Mouse (Mus musculus) left cerebral cortex, postnatal 14 days (tissue): ENCODE results near the gene Meox2. TPM values are rescaled to one million over a fixed set of nuclear protein-coding genes. Genes with fewer than 3 reads are reported as not detected.
A peak's percentile ranks its signal among the peaks of the same experiment; 100 is the strongest.
"Not testable (repeated sequence)": the region's sequence is repeated elsewhere in the genome, so short reads cannot be mapped to it uniquely, and the experiment has no call there.

Source experiments
- DNase-seq, 2 experiments: peaks; one replicate each; pipeline ENCODE4 v3.0.0; 2021 to 2022; ENCODE audit warnings: low spot score in 2 of 2, mixed read lengths in 1 of 2
- intact Hi-C: fragments of 180-260 bp; cut with DNase I; formaldehyde crosslinking; loops from one replicate; pipeline ENCODE4 v1.15.1; 2025
- long read RNA-seq, 2 experiments: library from polyadenylated mRNA; stranded (forward); transcript quantifications; one replicate each; pipeline ENCODE4 v2.0.0; 2021
- total RNA-seq, 2 experiments: library from RNA; stranded (reverse); gene quantifications; 2 replicates each; pipeline ENCODE4 v1.2.3; 2021

Gene Meox2
- total RNA-seq: under 1 TPM in 1 of 2 experiments, not detected in 1; 0.13 TPM
- long read RNA-seq, experiment 1: 0 reads
- long read RNA-seq, experiment 2, partial matches to known transcripts: 0 of 1 reads
- long read RNA-seq, experiment 2, other reads (novel, unspliced or antisense): 0 of 1 reads

- no peak for DNase-seq
- intact Hi-C loops: no loop called here
Observed at GRCm38 (mm10) chr12:37108390-37108738, at the start of gene Meox2. TSS of gene Meox2 (plus strand) at chr12:37108540.

DNA sequence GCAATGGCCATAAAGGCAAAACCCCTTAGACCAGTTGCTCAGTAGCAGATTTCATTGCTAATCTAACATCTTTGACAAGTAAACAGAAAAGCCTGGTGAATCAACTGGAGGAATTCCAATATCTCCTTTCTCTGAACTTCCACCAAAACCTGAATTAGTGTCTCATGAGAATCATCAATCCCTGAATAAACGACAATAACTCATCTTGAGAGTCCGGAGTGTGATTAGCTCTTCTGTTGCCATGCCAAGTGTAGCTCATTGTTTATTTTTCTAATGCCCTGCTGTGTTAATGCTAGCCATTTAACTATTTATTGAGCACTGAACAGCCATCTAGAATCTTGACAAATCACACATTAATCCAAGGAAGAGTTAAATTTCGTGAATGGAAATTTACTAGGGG, 35.7 kb upstream of the Meox2 start:
- DNase-seq: no peak
- intact Hi-C loops: loop anchor here (10.0 kb wide), 1 partner anchor 358 kb away; no protein-coding TSS in a partner anchor

DNA sequence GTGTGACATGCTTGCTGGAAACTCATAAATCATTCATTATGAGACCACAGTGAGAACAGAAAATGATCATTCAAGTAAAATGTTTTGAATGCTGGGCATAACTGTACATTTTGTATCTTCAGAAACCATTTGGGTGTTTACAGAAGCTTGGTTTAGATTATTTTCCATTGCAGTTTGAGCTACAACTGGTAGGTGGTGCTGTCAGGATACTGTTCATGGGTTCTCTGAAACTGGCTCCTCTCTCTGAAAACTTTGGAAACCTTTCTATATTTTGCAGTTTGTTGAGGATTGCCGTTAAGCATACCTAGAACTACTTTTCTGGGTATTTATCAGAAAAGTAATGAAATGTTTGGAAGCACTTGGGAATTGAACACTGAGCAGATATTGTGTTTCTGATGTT, 31.0 kb upstream of the Meox2 start:
- intact Hi-C loops: loop anchor here (5.0 to 10.0 kb wide), 2 partner anchors 363 to 375 kb away; no protein-coding TSS in a partner anchor

DNA sequence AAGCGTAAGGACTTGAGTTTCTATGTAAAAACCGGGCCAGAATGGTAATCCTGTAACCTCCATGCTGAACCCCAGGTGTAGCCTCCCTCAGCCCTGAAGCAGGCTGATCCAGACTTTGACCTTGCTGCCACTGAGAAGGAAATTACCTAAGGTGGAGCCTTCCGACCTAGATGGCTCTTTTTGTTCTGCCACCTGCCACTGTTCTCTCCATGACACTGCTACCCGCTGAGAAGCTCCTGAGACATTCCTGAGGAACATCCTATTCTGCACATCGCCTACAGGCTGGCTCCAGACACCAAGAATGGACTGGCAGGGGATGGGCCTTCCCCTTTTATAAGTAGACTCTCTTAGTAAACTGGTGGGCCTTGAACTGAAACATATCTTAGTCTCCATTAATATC, 28.3 kb upstream of the Meox2 start:
- DNase-seq, intact Hi-C loops: not testable (repeated sequence)

More for the DNA sequence above, 31.0 kb upstream of the Meox2 start:
- peak; percentile 4 to 7 for DNase-seq

- intact Hi-C loops: no loop called here
- no peak for DNase-seq
Observed at GRCm38 (mm10) chr12:37106541-37106940, 1.8 kb upstream of the Meox2 start.

- intact Hi-C loops: no loop called here
- no peak for DNase-seq
Observed at GRCm38 (mm10) chr12:37107150-37107549, 1.2 kb upstream of the Meox2 start.

DNA sequence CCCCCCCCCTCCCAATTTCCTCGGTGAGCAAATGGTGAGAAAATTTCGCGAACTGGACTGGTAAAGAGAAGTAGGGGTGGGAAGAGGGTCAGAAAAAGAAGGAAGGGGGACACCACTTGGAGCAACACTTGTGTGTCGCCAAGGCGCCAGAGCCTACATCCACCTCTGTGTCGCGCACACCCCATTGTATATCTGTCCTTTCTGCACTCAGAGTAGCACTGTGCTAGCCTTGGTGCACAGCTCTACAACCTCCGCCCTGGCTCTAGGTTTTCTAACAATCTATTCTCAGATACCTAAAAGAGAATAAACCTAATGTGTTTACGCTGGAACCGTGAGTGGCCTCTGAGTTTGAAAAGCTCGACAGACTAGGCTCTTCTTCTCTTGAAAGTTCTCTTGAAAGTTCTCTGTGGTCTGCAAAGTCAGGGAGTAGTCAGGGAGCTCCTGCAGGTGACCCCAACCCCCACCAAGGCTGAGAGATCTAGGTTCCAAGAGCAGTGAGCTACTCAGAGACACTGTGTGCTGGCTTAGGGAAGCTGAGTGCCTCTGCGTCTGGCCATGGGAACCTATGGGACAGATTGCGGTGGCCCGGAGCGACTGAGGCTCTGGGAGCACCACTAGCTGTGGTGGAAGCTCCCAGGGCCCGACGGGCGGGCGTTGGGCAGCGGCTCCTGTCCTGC, 489 bp upstream of the Meox2 start:
- no peak for DNase-seq
- intact Hi-C loops: no loop called here

DNA sequence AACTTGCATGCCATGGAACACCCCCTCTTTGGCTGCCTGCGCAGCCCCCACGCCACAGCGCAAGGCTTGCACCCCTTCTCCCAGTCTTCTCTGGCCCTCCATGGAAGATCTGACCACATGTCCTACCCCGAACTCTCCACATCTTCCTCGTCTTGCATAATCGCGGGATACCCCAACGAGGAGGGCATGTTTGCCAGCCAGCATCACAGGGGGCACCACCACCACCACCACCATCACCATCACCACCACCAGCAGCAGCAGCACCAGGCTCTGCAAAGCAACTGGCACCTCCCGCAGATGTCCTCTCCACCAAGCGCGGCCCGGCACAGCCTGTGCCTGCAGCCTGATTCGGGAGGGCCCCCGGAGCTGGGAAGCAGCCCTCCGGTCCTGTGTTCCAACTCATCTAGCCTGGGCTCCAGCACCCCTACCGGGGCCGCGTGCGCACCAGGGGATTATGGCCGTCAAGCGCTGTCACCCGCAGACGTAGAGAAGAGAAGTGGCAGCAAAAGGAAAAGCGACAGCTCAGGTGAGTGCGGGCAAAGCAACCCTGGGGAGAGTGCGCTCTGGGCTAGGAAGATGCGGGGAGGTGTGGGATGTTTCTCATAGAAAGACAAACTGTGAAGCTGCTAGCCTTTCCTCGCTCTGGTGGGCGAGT, 606 bp downstream of the Meox2 start:
- DNase-seq: no peak
- intact Hi-C loops: no loop called here

GRCm38 (mm10) chr12:37109474-37110012, 1.2 kb downstream of the Meox2 start:
- no peak for DNase-seq
- intact Hi-C loops: no loop called here

DNA sequence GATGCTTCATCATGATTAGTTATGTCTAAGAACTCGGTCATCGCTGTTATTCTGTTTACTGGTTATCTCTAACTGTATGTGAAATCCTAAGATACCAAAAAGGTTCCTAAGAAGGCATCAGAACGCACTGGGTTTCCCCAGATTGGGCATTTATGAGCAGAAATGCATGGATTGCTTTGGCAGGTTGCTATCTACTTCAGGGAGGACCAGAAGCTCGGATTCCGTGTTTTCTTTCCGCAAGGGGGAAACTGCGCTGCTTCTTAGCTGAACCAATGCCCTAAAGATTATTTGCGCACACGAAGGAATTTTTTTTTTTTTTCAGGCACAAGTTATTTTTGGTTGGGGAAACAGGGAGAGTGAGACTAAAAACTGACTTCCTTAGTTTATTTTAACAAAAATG, 2.6 kb downstream of the Meox2 start:
- no peak for DNase-seq

DNA sequence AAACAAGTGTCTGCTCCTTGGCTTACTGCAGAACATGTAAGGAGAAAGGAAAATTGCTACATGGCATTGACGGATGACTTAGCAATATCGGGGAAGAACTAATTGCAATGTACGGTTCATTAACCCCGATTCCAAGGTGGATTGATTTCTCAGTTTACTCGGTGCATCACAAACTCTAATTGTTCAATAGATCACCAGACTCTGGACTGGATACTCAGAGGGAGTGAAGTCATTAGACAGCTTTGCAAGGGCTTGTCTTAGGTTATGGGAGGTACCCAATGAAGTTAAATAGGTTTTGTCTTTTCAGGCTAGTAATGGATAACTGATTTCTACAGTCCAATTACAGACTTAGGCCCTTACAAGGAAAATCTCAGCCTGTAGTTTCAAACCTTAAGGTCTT, 10.9 kb downstream of the Meox2 start:
- no peak for DNase-seq
- intact Hi-C loops: no loop called here

More for the DNA sequence above, 2.6 kb downstream of the Meox2 start:
- intact Hi-C loops: no loop called here

DNA sequence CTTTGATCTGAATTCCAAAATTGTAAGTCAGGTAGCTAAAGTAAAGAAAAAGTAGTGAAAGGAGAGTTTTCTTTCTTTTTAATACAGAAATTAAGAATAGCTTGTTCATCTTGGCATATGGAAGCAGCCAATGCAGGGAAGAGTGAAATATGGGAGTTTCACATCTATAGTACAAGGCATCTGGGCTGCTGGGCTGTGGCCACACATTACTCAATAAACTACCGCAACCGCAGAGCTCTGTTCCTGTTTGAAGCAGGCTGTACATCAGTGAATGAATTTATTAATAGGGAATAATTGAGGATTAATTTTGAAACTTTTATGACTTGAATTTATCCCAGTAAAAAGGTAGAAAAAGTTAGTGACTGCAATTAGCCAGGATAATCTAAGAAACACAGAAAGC, 15.4 kb downstream of the Meox2 start:
- DNase-seq: no peak
- intact Hi-C loops: no loop called here

- intact Hi-C loops: no loop called here
- DNase-seq: no peak
Observed at GRCm38 (mm10) chr12:37142080-37142703, 33.9 kb downstream of the Meox2 start.

DNA sequence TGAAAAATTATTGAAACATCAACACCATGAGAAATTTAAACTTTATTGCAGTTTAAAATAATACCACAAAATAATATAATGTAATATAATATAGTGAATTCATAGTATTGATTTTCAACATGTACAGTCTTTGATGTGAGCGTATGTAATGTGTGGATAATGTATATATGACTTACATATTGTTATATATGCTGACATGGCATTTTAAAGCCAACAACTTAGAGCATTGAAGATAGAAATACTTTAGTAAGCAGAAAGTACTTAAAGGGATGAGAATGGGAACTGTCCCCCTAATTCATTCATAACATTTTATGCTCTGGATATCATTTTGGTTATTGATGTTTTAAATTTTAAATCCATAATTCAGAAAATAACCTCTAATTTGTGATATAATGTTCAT, 35.5 kb downstream of the Meox2 start:
- no peak for DNase-seq
- intact Hi-C loops: no loop called here

- intact Hi-C loops: no loop called here
Observed at GRCm38 (mm10) chr12:37167742-37168141, 59.4 kb downstream of the Meox2 start.

DNA sequence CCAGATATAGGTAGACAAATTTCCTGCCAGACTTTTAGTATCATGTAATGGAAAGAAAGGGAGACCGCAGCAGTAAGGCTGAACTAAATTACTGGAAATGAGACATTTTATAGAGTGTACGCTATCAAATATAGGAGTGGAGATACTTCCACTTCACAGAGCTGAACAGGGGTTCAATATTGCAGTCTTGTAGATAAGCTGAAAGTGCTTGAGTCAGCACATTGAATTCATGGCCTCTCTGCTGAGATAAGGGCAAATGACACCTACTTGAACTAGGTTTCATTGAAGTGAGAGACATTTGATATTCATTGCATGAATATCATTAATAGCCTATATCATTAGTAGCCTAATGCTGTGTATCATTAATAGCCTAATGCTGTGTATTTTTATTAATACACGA, 65.0 kb downstream of the Meox2 start:
- intact Hi-C loops: no loop called here
- no peak for DNase-seq

More at GRCm38 (mm10) chr12:37167742-37168141, 59.4 kb downstream of the Meox2 start:
- DNase-seq: no peak

DNA sequence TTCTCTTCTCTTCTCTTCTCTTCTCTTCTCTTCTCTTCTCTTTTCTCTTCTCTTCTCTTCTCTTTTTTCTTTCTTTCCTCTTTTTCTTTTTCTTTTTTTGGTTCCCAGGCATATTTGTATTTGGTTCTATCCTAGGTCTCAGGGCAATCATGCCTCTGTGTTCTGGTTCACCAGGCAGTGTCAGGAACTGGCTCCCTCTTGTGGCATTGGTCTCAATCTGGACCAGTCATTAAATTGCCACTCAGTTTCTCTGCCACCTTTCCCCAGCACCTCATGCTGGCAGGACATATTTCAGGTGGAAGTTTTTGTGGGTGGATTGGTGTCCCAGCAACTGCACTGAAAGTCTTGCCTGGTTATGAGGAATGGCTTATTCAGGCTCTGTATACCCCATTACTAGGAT, 75.3 kb downstream of the Meox2 start:
- DNase-seq: peak in 1 of 2 experiments; percentile 7
- intact Hi-C loops: no loop called here

DNA sequence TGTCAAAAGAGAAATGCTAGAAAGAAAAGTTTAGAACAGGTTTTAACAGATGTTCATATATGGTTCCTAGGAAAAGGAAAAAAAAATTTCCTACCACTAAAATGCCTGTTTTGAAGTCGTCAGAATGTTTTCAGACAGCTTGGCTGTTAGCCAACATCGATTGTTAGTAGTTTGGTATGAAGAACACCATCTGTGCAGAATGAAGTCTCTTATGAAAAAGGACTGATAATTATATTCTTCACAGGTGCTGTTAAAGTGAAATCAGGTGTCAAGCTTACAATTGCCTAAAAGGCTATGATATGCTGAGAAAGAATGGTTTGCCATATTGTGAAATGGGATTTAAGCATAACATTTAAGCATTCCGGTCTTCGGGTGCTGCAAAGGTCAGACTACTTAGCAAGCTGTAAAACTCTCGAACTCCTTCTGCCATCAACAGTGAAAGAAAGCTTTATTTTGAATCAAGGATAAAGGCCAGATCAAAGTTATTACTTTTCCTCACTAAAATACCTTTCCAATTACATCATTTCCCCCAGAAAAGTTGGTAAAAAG, 80.7 kb downstream of the Meox2 start:
- DNase-seq: no peak
- intact Hi-C loops: no loop called here
